Comparison of ENCODE assay signal across 9 mouse cellular contexts in genomic region chr17:48976611-48977022, GRCm38 (mm10). TPM values are rescaled to one million over a fixed set of nuclear protein-coding genes. Genes with fewer than 3 reads are reported as not detected.
DNase-seq lines count a peak whose midpoint lies in the region; ATAC-seq and TF ChIP-seq lines count a peak whose summit lies in the region.
"Had no signal": no experiment of that assay in that cellular context is flagged by ENCODE, and none has a peak within 500 bp of the region (broad histone marks: within the 10 kb centered on the region; RNA-seq: fewer than 3 reads in every experiment).

No protein-coding gene starts in this region.

- peaks cover 20% of the 10 kb centered on the region for H3K4me1 ChIP-seq in hindbrain, postnatal 0 days (ENCODE audit: insufficient read depth, low read length)
- H3K4me1 ChIP-seq in limb, embryonic 12.5 days (replicated peaks), result peaks cover 44% of the 10 kb centered on the region

- H3K36me3 ChIP-seq in hindbrain, postnatal 0 days (ENCODE audit: insufficient read depth, low read length), result no peaks in the 10 kb centered on the region
- no peaks in the 10 kb centered on the region for H3K36me3 ChIP-seq in limb, embryonic 12.5 days

- DNase-seq in cerebellum, adult 9-10 months, result peak; percentile 2
- DNase-seq in cerebellum, postnatal 36 days, result no peak
- peak; percentile 62 for DNase-seq in hindbrain, postnatal 0 days (ENCODE audit: low spot score)
- DNase-seq in right cerebral cortex, postnatal 36 days (ENCODE audit: low spot score in 2 of 2), result peak; percentile 69 to 81
- DNase-seq in thymus, postnatal 25 days, result no peak
- no peak for DNase-seq in thymus, adult 18-20 months
- DNase-seq in testis, postnatal 14 days (ENCODE audit: low spot score), result no peak
- DNase-seq: liver had no signal

- no peaks in the 10 kb centered on the region for H3K9me3 ChIP-seq in hindbrain, postnatal 0 days (ENCODE audit: low read length)
- H3K9me3 ChIP-seq in limb, embryonic 12.5 days, result no peaks in the 10 kb centered on the region

- H3K4me2 ChIP-seq in hindbrain, postnatal 0 days (ENCODE audit: low read depth, low read length), result 0 out of 2 replicates have a peak overlapping the region, but pooled peaks have one; percentile 7
- H3K4me2 ChIP-seq in limb, embryonic 12.5 days, result no peak overlapping the region

- 16% methylated on average over 5 of the region's 5 CpGs for WGBS in hindbrain, postnatal 0 days
- WGBS in limb, embryonic 12.5 days, result 23% methylated on average over 5 of the region's 5 CpGs

- no peak overlapping the region for H3K9ac ChIP-seq in hindbrain, postnatal 0 days (replicated peaks; ENCODE audit: low read length)
- H3K9ac ChIP-seq in limb, embryonic 12.5 days (replicated peaks), result no peak overlapping the region

- H3K4me3 ChIP-seq in hindbrain, postnatal 0 days (ENCODE audit: low read length), result no peak overlapping the region
- H3K4me3 ChIP-seq in limb, embryonic 12.5 days (replicated peaks), result no peak overlapping the region

- peak overlapping the region; percentile 45 for H3K27ac ChIP-seq in hindbrain, postnatal 0 days
- H3K27ac ChIP-seq in limb, embryonic 12.5 days, result 0 out of 2 replicates have a peak overlapping the region, but pooled peaks have one; percentile 50

- TF ChIP-seq CTCF in hindbrain, postnatal 0 days (IDR thresholded peaks at IDR 0.05; ENCODE audit: low read depth), result no peak

- H3K27me3 ChIP-seq in hindbrain, postnatal 0 days (ENCODE audit: insufficient read depth, low read length), result no peaks in the 10 kb centered on the region
- no peaks in the 10 kb centered on the region for H3K27me3 ChIP-seq in limb, embryonic 12.5 days

- ATAC-seq in hindbrain, postnatal 0 days, result peak; percentile 75
- peak; percentile 21; the same call in 1 of the 2 replicates for ATAC-seq in limb, embryonic 12.5 days (ENCODE audit: insufficient number of reproducible peaks, insufficient read depth, low FRiP score, low TSS enrichment, low read depth)

RNA-seq across cellular contexts. Expression of gene Lrfn2, which starts 44.4 kb away (rescaled TPM):
- total RNA-seq in hindbrain, postnatal 0 days (2014; rRNA removed), result 26.1 and 28.3 TPM in 2 replicates
- polyA plus RNA-seq in hindbrain, postnatal 0 days (2015; fragmentation: Nextera tagmentation; extraction: Ambion mirVana), result 10.7 and 11.9 TPM in 2 replicates
- polyA plus RNA-seq in limb, embryonic 12.5 days (2016; fragmentation: Nextera tagmentation; extraction: Ambion mirVana), result 0.19 and 0.22 TPM in 2 replicates

Comparison
In these comparisons a context has a peak if more than half of its experiments do, and no peak if none do; other contexts are left out.
1. DNase-seq: peak in cerebellum, adult 9-10 months (single experiment), hindbrain, postnatal 0 days (single experiment) and right cerebral cortex, postnatal 36 days (2 of 2); none in cerebellum, postnatal 36 days (0 of 2), thymus, postnatal 25 days (single experiment), thymus, adult 18-20 months (0 of 2) and testis, postnatal 14 days (single experiment).